Mouse (Mus musculus): ENCODE data around the gene Rasal1. TPM values are rescaled to one million over a fixed set of nuclear protein-coding genes. Genes with fewer than 3 reads are reported as not detected.

Gene Rasal1
- polyA plus RNA-seq, 1 experiment from 2014 or later = 1.9 TPM

DNA sequence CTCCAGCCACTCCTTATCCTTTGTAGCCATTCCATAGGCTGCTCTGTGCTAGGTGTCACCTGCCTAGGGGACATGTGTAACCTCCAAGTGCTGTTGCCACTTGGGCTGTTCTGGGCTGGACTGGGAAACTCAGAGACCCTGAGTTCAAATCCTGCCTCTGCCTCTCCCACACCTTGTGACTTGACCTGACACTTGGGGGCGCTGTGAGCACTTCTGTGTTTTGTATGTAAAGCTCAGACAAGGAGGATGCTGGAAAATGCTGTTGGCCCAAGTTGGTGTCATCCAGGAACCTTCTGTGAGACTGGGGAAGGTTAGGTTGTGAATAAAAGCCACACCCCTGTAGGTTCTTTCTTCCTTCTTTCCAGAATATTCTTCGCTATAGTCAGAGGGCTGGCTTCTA lies 16.3 kb downstream of the Rasal1 start:
- Histone ChIP-seq H3K36me3 (ENCODE audit: control insufficient read depth, insufficient read depth, low read length) (no peaks in the 10 kb centered on the region), H3K9ac (ENCODE audit: low read depth, low read length) (no peak overlapping the region), H3K4me3 (ENCODE audit: low read length) (no peak overlapping the region), H3K9me3 (ENCODE audit: control insufficient read depth, low read length) (no peaks in the 10 kb centered on the region), H3K4me2 (ENCODE audit: low read length) (no peak overlapping the region), H3K27me3 (replicated peaks; ENCODE audit: control insufficient read depth, insufficient read depth, low read length) (peaks cover 2% of the 10 kb centered on the region; the same call in 1 of the 2 replicates), H3K27ac (ENCODE audit: low read depth, low read length) (no peak overlapping the region), H3K4me1 (ENCODE audit: control insufficient read depth, insufficient read depth, low read depth, low read length) (peaks cover 7% of the 10 kb centered on the region)
- ATAC-seq = no peak
- 49% methylated on average over 2 of the region's 2 CpGs for WGBS

DNA sequence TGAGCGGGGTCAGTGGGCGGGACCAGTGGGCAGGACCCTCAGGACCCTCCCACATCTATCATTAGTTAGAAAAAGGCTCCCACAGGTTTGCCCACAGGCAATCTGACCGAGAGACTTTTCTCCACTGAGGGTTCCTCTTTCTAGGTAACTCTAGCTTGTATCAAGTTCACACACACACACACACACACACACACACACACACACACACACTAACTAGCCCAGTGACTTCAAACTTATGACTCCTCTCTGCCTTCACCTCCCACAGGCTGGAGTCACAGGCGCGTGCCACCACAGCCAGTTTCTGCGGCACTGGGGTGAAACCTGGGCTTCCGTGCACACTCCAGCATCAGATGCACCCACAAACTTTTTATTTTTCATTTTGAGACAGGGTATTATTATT lies 20.1 kb downstream of the Rasal1 start:
- WGBS = 72% methylated on average over 7 of the region's 7 CpGs
- H3K4me1 ChIP-seq (ENCODE audit: control insufficient read depth, insufficient read depth, low read depth, low read length) = no peaks in the 10 kb centered on the region; the same call in 1 of the 2 replicates
- H3K9me3 ChIP-seq (ENCODE audit: control insufficient read depth, low read length) = no peaks in the 10 kb centered on the region
- no peak overlapping the region for H3K4me3 ChIP-seq (ENCODE audit: low read length)
- H3K9ac ChIP-seq (ENCODE audit: low read depth, low read length) = no peak overlapping the region
- H3K27me3 ChIP-seq (replicated peaks; ENCODE audit: control insufficient read depth, insufficient read depth, low read length) = peaks cover 2% of the 10 kb centered on the region; the same call in 1 of the 2 replicates
- no peaks in the 10 kb centered on the region for H3K36me3 ChIP-seq (ENCODE audit: control insufficient read depth, insufficient read depth, low read length)
- no peak overlapping the region for H3K4me2 ChIP-seq (ENCODE audit: low read length)
- ATAC-seq = no peak
- no peak overlapping the region for H3K27ac ChIP-seq (ENCODE audit: low read depth, low read length)

- ATAC-seq = no peak
- 90% methylated on average over 7 of the region's 7 CpGs for WGBS
- Histone ChIP-seq H3K27me3 (replicated peaks; ENCODE audit: control insufficient read depth, insufficient read depth, low read length) (peaks cover 2% of the 10 kb centered on the region; the same call in 1 of the 2 replicates), H3K9ac (ENCODE audit: low read depth, low read length) (no peak overlapping the region), H3K4me1 (ENCODE audit: control insufficient read depth, insufficient read depth, low read depth, low read length) (peaks cover 5% of the 10 kb centered on the region; the same call in 1 of the 2 replicates), H3K4me3 (ENCODE audit: low read length) (no peak overlapping the region), H3K36me3 (ENCODE audit: control insufficient read depth, insufficient read depth, low read length) (no peaks in the 10 kb centered on the region), H3K4me2 (ENCODE audit: low read length) (no peak overlapping the region), H3K27ac (ENCODE audit: low read depth, low read length) (no peak overlapping the region), H3K9me3 (ENCODE audit: control insufficient read depth, low read length) (no peaks in the 10 kb centered on the region)
Observed at GRCm38 (mm10) chr5:120670132-120670531, 21.5 kb downstream of the Rasal1 start.

GRCm38 (mm10) chr5:120671865-120672264 lies 23.3 kb downstream of the Rasal1 start:
- Histone ChIP-seq H3K9me3 (ENCODE audit: control insufficient read depth, low read length) (no peaks in the 10 kb centered on the region), H3K27me3 (replicated peaks; ENCODE audit: control insufficient read depth, insufficient read depth, low read length) (no peaks in the 10 kb centered on the region), H3K9ac (ENCODE audit: low read depth, low read length) (no peak overlapping the region), H3K27ac (ENCODE audit: low read depth, low read length) (no peak overlapping the region), H3K4me1 (ENCODE audit: control insufficient read depth, insufficient read depth, low read depth, low read length) (0 out of 2 replicates have a peak, but pooled peaks cover 5% of the 10 kb centered on the region), H3K4me3 (ENCODE audit: low read length) (no peak overlapping the region), H3K36me3 (ENCODE audit: control insufficient read depth, insufficient read depth, low read length) (no peaks in the 10 kb centered on the region), H3K4me2 (ENCODE audit: low read length) (no peak overlapping the region)
- ATAC-seq = no peak
- WGBS = 91% methylated on average over 3 of the region's 3 CpGs

- Histone ChIP-seq H3K4me2 (ENCODE audit: low read length) (no peak overlapping the region), H3K27me3 (replicated peaks; ENCODE audit: control insufficient read depth, insufficient read depth, low read length) (no peaks in the 10 kb centered on the region), H3K9ac (ENCODE audit: low read depth, low read length) (no peak overlapping the region), H3K4me1 (ENCODE audit: control insufficient read depth, insufficient read depth, low read depth, low read length) (0 out of 2 replicates have a peak, but pooled peaks cover 5% of the 10 kb centered on the region), H3K27ac (ENCODE audit: low read depth, low read length) (no peak overlapping the region), H3K9me3 (ENCODE audit: control insufficient read depth, low read length) (no peaks in the 10 kb centered on the region), H3K36me3 (ENCODE audit: control insufficient read depth, insufficient read depth, low read length) (no peaks in the 10 kb centered on the region), H3K4me3 (ENCODE audit: low read length) (no peak overlapping the region)
- WGBS = 11% methylated on average over 12 of the region's 12 CpGs
- ATAC-seq = no peak
Observed at GRCm38 (mm10) chr5:120673626-120674025, 25.0 kb downstream of the Rasal1 start.

DNA sequence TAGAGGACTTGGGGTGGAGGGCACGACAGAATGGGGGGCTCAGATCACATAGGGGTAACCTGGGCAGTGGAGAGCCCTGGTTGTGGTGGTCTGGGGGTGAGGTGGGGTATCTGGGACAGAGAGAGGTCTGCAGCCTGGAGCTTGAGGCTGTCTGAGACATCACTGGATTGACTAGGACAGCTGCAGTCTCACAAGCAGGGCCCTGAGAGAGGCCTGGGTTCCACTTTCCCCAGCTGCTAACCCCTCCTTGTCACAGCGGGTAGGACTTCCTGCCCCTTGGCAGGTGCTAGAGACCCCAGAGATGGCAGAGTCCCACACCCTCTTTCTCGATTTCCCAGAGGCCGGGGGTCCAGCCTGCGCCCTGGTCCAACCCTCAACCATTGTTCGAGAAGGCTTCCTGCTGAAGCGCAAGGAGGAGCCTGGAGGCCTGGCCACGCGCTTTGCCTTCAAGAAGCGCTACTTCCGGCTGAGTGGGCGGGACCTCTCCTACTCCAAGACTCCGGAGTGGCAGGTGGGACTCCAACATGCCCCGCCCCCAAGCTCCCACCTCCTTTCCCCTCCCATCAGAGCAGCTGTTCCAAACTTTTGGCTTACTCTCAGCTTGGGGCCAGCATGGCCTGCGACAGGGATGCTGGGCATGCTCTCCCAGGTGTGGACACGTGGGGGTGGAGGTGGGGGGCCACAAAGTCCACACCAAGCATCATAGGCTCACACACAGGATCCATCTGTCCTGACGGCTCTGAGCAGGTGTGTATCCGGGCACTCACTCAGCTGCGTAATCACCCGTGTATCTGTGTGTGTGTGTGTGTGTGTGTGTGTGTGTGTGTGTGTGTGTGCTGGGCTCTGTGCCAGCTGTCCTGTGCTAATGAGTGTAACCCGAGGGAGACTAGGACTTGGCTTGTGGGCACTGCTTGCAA lies 25.9 kb downstream of the Rasal1 start:
- H3K4me1 ChIP-seq (ENCODE audit: control insufficient read depth, insufficient read depth, low read depth, low read length) = peaks cover 7% of the 10 kb centered on the region
- no peaks in the 10 kb centered on the region for H3K9me3 ChIP-seq (ENCODE audit: control insufficient read depth, low read length)
- H3K9ac ChIP-seq (ENCODE audit: low read depth, low read length) = peak overlapping the region; percentile 25; the same call in 1 of the 2 replicates
- 26% methylated on average over 21 of the region's 21 CpGs for WGBS
- no peaks in the 10 kb centered on the region for H3K36me3 ChIP-seq (ENCODE audit: control insufficient read depth, insufficient read depth, low read length)
- H3K27ac ChIP-seq (ENCODE audit: low read depth, low read length) = no peak overlapping the region
- no peak overlapping the region for H3K4me2 ChIP-seq (ENCODE audit: low read length)
- H3K4me3 ChIP-seq (ENCODE audit: low read length) = no peak overlapping the region
- H3K27me3 ChIP-seq (replicated peaks; ENCODE audit: control insufficient read depth, insufficient read depth, low read length) = no peaks in the 10 kb centered on the region
- ATAC-seq = peak; percentile 14; the same call in 1 of the 2 replicates

DNA sequence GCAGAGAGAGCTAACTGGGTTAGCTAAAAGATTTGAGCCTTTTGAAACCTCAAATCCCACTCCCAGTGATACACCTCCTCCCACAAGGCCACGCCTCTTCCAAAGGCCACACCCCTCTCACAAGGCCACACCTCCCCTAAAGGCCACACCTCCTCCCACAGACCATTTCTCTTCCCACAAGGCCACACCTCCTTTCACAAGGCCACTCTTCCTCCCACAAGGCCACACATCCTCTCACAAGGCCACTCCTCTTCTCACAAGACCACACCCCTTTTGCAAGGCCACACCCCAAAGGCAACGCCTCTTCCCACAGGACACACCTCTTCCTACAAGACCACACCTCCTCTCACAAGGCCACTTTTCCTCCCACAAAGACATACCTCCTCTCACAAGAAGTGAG lies 28.9 kb downstream of the Rasal1 start:
- Histone ChIP-seq H3K36me3 (ENCODE audit: control insufficient read depth, insufficient read depth, low read length) (peaks cover under 1% of the 10 kb centered on the region; the same call in 1 of the 2 replicates), H3K9me3 (ENCODE audit: control insufficient read depth, low read length) (no peaks in the 10 kb centered on the region), H3K9ac (ENCODE audit: low read depth, low read length) (no peak overlapping the region), H3K4me1 (ENCODE audit: control insufficient read depth, insufficient read depth, low read depth, low read length) (peaks cover 20% of the 10 kb centered on the region), H3K27ac (ENCODE audit: low read depth, low read length) (no peak overlapping the region), H3K27me3 (replicated peaks; ENCODE audit: control insufficient read depth, insufficient read depth, low read length) (no peaks in the 10 kb centered on the region), H3K4me2 (ENCODE audit: low read length) (no peak overlapping the region), H3K4me3 (ENCODE audit: low read length) (no peak overlapping the region)
- 17% methylated on average over 2 of the region's 2 CpGs for WGBS
- no peak for ATAC-seq

DNA sequence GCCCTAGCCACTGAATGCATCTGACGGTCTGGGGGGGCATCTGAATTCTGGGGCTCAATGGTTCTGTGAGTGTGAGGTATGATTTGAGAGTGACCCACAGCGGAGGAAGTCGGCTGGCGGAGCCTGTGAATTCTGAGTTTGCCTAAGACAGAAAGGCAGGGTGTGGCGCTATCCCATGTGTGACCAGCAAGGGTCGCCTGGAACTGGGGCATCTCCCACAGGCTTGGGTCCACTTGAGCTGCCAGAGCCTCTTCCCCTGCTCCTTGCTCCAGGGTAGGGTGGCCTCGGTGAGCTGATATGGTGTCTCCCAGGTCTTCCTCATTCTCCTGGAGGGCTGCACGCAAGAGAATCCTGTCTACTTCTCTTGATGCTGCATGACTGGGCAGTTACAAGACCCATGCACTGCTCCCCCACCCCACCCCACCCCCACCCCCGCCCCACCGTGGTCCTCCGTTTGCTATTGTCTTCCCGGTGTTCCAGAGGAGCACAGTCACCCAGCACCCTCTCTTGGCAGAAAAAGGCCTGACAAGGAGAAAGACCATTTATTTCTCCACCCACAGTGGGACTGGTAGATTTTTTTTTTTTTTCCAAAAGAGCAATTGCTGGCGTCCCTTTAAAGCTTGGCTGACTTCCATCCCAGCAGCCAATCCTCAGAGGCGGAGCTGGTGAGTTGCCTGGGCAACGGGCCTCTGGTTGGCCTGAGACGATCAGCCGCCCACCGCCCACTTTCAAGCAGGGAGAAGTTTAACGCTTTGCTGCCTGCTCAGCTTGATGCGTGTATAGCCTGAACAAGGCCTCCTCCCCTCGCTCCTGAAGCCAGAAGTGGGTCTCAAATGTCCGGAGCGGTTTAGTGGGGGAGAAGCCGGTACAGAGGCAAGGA lies 31.3 kb downstream of the Rasal1 start:
- ATAC-seq = peak; percentile 92

More for the DNA sequence above, 31.3 kb downstream of the Rasal1 start:
- Histone ChIP-seq H3K36me3 (ENCODE audit: control insufficient read depth, insufficient read depth, low read length) (peaks cover 5% of the 10 kb centered on the region; the same call in 1 of the 2 replicates), H3K4me3 (ENCODE audit: low read length) (peak overlapping the region; percentile 19; the same call in 1 of the 2 replicates), H3K4me2 (ENCODE audit: low read length) (peak overlapping the region; percentile 56), H3K4me1 (ENCODE audit: control insufficient read depth, insufficient read depth, low read depth, low read length) (peaks cover 15% of the 10 kb centered on the region), H3K27me3 (replicated peaks; ENCODE audit: control insufficient read depth, insufficient read depth, low read length) (peaks cover 3% of the 10 kb centered on the region; the same call in 1 of the 2 replicates), H3K27ac (ENCODE audit: low read depth, low read length) (peak overlapping the region; percentile 91), H3K9me3 (ENCODE audit: control insufficient read depth, low read length) (no peaks in the 10 kb centered on the region), H3K9ac (ENCODE audit: low read depth, low read length) (peak overlapping the region; percentile 56)
- 1% methylated on average over 23 of the region's 24 CpGs for WGBS

Measured in hindbrain, embryonic 16.5 days (tissue).